Mouse (Mus musculus) stomach, embryonic 15.5 days (tissue): Measurements from ENCODE around the gene Fam19a2. TPM values are rescaled to one million over a fixed set of nuclear protein-coding genes. Genes with fewer than 3 reads are reported as not detected.

Source experiments
- ATAC-seq: fragments of 200-750 bp; cut with Nextera tagmentation; 2 replicates; pipeline ENCODE4 v1.8.0; 2017; ENCODE audit warnings: low read depth, moderate number of reproducible peaks, moderate TSS enrichment; ENCODE audit not compliant: insufficient read depth, low FRiP score
- H3K27ac ChIP-seq: fragments of 300-500 bp; sonication (generic); 2 replicates; pipeline ENCODE4 v1.5.1; 2015; ENCODE audit warnings: mild to moderate bottlenecking, inconsistent platforms
- H3K27me3 ChIP-seq: fragments of 300-500 bp; sonication (generic); replicated peaks from 2 replicates; pipeline ENCODE4 v1.6.1; 2015; ENCODE audit warnings: inconsistent platforms
- H3K36me3 ChIP-seq: fragments of 300-500 bp; sonication (generic); 2 replicates; pipeline ENCODE4 v1.6.1; 2015; ENCODE audit warnings: inconsistent platforms
- H3K4me1 ChIP-seq: fragments of 300-500 bp; sonication (generic); 2 replicates; pipeline ENCODE4 v1.6.1; 2015; ENCODE audit warnings: inconsistent platforms
- H3K4me2 ChIP-seq: fragments of 300-500 bp; sonication (generic); 2 replicates; pipeline ENCODE4 v1.6.1; 2015; ENCODE audit warnings: mild to moderate bottlenecking, inconsistent platforms
- H3K4me3 ChIP-seq: fragments of 300-500 bp; sonication (generic); replicated peaks from 2 replicates; pipeline ENCODE4 v1.5.1; 2015; ENCODE audit warnings: inconsistent platforms
- H3K9ac ChIP-seq: fragments of 300-500 bp; sonication (generic); 2 replicates; pipeline ENCODE4 v1.6.1; 2015; ENCODE audit warnings: inconsistent platforms
- H3K9me3 ChIP-seq: fragments of 300-500 bp; sonication (generic); 2 replicates; pipeline ENCODE4 v1.6.1; 2016; ENCODE audit warnings: inconsistent platforms
- WGBS: fragments of 180-500 bp; shearing (Covaris S2); methylation state at CpG from one replicate; pipeline ENCODE4 v1.1.7; 2015; 5-methylcytosine and 5-hydroxymethylcytosine counted together
- polyA plus RNA-seq: library from polyadenylated mRNA; unstranded; fragments of >200 nt; fragmentation: Nextera tagmentation; extraction: Ambion mirVana; gene quantifications from 2 replicates; pipeline ENCODE4 v1.2.1, GENCODE M21; 2015

The Fam19a2 gene
- 4.6 and 5.2 TPM in 2 replicates for polyA plus RNA-seq

GRCm38 (mm10) chr10:123263876-123264309 is at the start of gene Fam19a2:
Gene Fam19a2 (plus strand): TSS chr10:123263996.
- ATAC-seq = 0 out of 2 replicates have a peak, but pooled peaks have one; percentile 38
- no peaks in the 10 kb centered on the region for H3K36me3 ChIP-seq
- H3K27me3 ChIP-seq = peaks cover 13% of the 10 kb centered on the region; the same call in 1 of the 2 replicates
- no peak within 1 kb of the TSS for H3K27ac ChIP-seq
- H3K4me3 ChIP-seq = peak within 1 kb of the TSS; percentile 58
- no peaks in the 10 kb centered on the region for H3K9me3 ChIP-seq
- H3K4me2 ChIP-seq = peak within 1 kb of the TSS; percentile 98
- H3K9ac ChIP-seq = no peak within 1 kb of the TSS
- 0 out of 2 replicates have a peak, but pooled peaks cover 10% of the 10 kb centered on the region for H3K4me1 ChIP-seq
- under 1% methylated on average over 12 of the region's 12 CpGs for WGBS

- Histone ChIP-seq H3K27me3 (no peaks in the 10 kb centered on the region), H3K4me1 (no peaks in the 10 kb centered on the region), H3K9ac (no peak overlapping the region), H3K36me3 (no peaks in the 10 kb centered on the region), H3K27ac (no peak overlapping the region), H3K4me3 (no peak overlapping the region), H3K4me2 (no peak overlapping the region), H3K9me3 (no peaks in the 10 kb centered on the region)
- no peak for ATAC-seq
- 84% methylated on average over 5 of the region's 5 CpGs for WGBS
Observed at GRCm38 (mm10) chr10:123222785-123223184, 41.0 kb upstream of the Fam19a2 start.

- no peaks in the 10 kb centered on the region for H3K36me3 ChIP-seq
- H3K27me3 ChIP-seq = no peaks in the 10 kb centered on the region
- no peak overlapping the region for H3K27ac ChIP-seq
- H3K9me3 ChIP-seq = no peaks in the 10 kb centered on the region
- WGBS = 91% methylated on average over 5 of the region's 5 CpGs
- H3K4me2 ChIP-seq = no peak overlapping the region
- H3K4me1 ChIP-seq = no peaks in the 10 kb centered on the region
- ATAC-seq = no peak
- no peak overlapping the region for H3K4me3 ChIP-seq
- H3K9ac ChIP-seq = no peak overlapping the region
Observed at GRCm38 (mm10) chr10:123229420-123229819, 34.4 kb upstream of the Fam19a2 start.

GRCm38 (mm10) chr10:123248063-123248462 is 15.7 kb upstream of the Fam19a2 start:
- Histone ChIP-seq H3K4me3 (no peak overlapping the region), H3K4me2 (no peak overlapping the region), H3K27ac (no peak overlapping the region), H3K9me3 (no peaks in the 10 kb centered on the region), H3K9ac (no peak overlapping the region), H3K27me3 (no peaks in the 10 kb centered on the region), H3K36me3 (no peaks in the 10 kb centered on the region), H3K4me1 (no peaks in the 10 kb centered on the region)
- WGBS = 79% methylated on average over 6 of the region's 6 CpGs
- ATAC-seq = no peak

GRCm38 (mm10) chr10:123251904-123252303 is 11.9 kb upstream of the Fam19a2 start:
- Histone ChIP-seq H3K27ac (no peak overlapping the region), H3K36me3 (no peaks in the 10 kb centered on the region), H3K4me2 (no peak overlapping the region), H3K4me1 (no peaks in the 10 kb centered on the region), H3K9ac (no peak overlapping the region), H3K4me3 (no peak overlapping the region), H3K9me3 (no peaks in the 10 kb centered on the region), H3K27me3 (no peaks in the 10 kb centered on the region)
- ATAC-seq = no peak
- 65% methylated on average over 9 of the region's 9 CpGs for WGBS

GRCm38 (mm10) chr10:123254299-123254698 is 9.5 kb upstream of the Fam19a2 start:
- H3K9ac ChIP-seq = no peak overlapping the region
- H3K4me2 ChIP-seq = no peak overlapping the region
- H3K27ac ChIP-seq = no peak overlapping the region
- no peak overlapping the region for H3K4me3 ChIP-seq
- ATAC-seq = no peak
- no peaks in the 10 kb centered on the region for H3K27me3 ChIP-seq
- no peaks in the 10 kb centered on the region for H3K9me3 ChIP-seq
- no peaks in the 10 kb centered on the region for H3K36me3 ChIP-seq
- H3K4me1 ChIP-seq = no peaks in the 10 kb centered on the region
- 33% methylated on average over 5 of the region's 5 CpGs for WGBS

- no peaks in the 10 kb centered on the region for H3K9me3 ChIP-seq
- H3K9ac ChIP-seq = no peak overlapping the region
- WGBS = 77% methylated on average over 7 of the region's 7 CpGs
- no peaks in the 10 kb centered on the region for H3K4me1 ChIP-seq
- H3K4me3 ChIP-seq = no peak overlapping the region
- H3K27me3 ChIP-seq = no peaks in the 10 kb centered on the region
- no peaks in the 10 kb centered on the region for H3K36me3 ChIP-seq
- no peak overlapping the region for H3K27ac ChIP-seq
- H3K4me2 ChIP-seq = no peak overlapping the region
- ATAC-seq = no peak
Observed at GRCm38 (mm10) chr10:123255674-123256348, 8.0 kb upstream of the Fam19a2 start.

GRCm38 (mm10) chr10:123264461-123265191 is 830 bp downstream of the Fam19a2 start:
- under 1% methylated on average over 84 of the region's 84 CpGs for WGBS
- 0 out of 2 replicates have a peak, but pooled peaks cover 10% of the 10 kb centered on the region for H3K4me1 ChIP-seq

GRCm38 (mm10) chr10:123265241-123265790 is 1.5 kb downstream of the Fam19a2 start:
- Histone ChIP-seq H3K9me3 (no peaks in the 10 kb centered on the region), H3K4me2 (peak overlapping the region; percentile 98), H3K4me3 (peak overlapping the region; percentile 58), H3K4me1 (0 out of 2 replicates have a peak, but pooled peaks cover 10% of the 10 kb centered on the region), H3K9ac (peak overlapping the region; percentile 23; the same call in 1 of the 2 replicates), H3K36me3 (no peaks in the 10 kb centered on the region), H3K27me3 (peaks cover 13% of the 10 kb centered on the region; the same call in 1 of the 2 replicates), H3K27ac (no peak overlapping the region)
- no peak for ATAC-seq
- under 1% methylated on average over 49 of the region's 50 CpGs for WGBS

More at GRCm38 (mm10) chr10:123264461-123265191, 830 bp downstream of the Fam19a2 start:
- Histone ChIP-seq H3K4me3 (peak overlapping the region; percentile 58), H3K27me3 (peaks cover 13% of the 10 kb centered on the region; the same call in 1 of the 2 replicates), H3K4me2 (peak overlapping the region; percentile 98), H3K9me3 (no peaks in the 10 kb centered on the region), H3K36me3 (no peaks in the 10 kb centered on the region), H3K9ac (peak overlapping the region; percentile 23; the same call in 1 of the 2 replicates), H3K27ac (no peak overlapping the region)
- peak; percentile 70; the same call in 1 of the 2 replicates for ATAC-seq

GRCm38 (mm10) chr10:123268568-123268967 is 4.8 kb downstream of the Fam19a2 start:
- Histone ChIP-seq H3K9me3 (no peaks in the 10 kb centered on the region), H3K27ac (no peak overlapping the region), H3K9ac (no peak overlapping the region), H3K27me3 (peaks cover 13% of the 10 kb centered on the region; the same call in 1 of the 2 replicates), H3K4me2 (no peak overlapping the region), H3K4me1 (0 out of 2 replicates have a peak, but pooled peaks cover 10% of the 10 kb centered on the region), H3K36me3 (no peaks in the 10 kb centered on the region), H3K4me3 (no peak overlapping the region)
- ATAC-seq = no peak
- 74% methylated on average over 10 of the region's 10 CpGs for WGBS

- no peak overlapping the region for H3K9ac ChIP-seq
- H3K4me3 ChIP-seq = no peak overlapping the region
- no peak overlapping the region for H3K27ac ChIP-seq
- H3K9me3 ChIP-seq = no peaks in the 10 kb centered on the region
- no peaks in the 10 kb centered on the region for H3K36me3 ChIP-seq
- H3K4me2 ChIP-seq = no peak overlapping the region
- no peak for ATAC-seq
- WGBS = 40% methylated on average over 11 of the region's 11 CpGs
- no peaks in the 10 kb centered on the region for H3K27me3 ChIP-seq
- H3K4me1 ChIP-seq = no peaks in the 10 kb centered on the region
Observed at GRCm38 (mm10) chr10:123274554-123274953, 10.8 kb downstream of the Fam19a2 start.

GRCm38 (mm10) chr10:123307300-123307699 is 43.5 kb downstream of the Fam19a2 start:
- no peak for ATAC-seq
- H3K36me3 ChIP-seq = no peaks in the 10 kb centered on the region
- H3K9ac ChIP-seq = no peak overlapping the region
- no peak overlapping the region for H3K4me2 ChIP-seq
- no peak overlapping the region for H3K4me3 ChIP-seq
- H3K27me3 ChIP-seq = no peaks in the 10 kb centered on the region
- H3K9me3 ChIP-seq = no peaks in the 10 kb centered on the region
- no peaks in the 10 kb centered on the region for H3K4me1 ChIP-seq
- no peak overlapping the region for H3K27ac ChIP-seq
